Mouse (Mus musculus) bone marrow macrophage, adult 2 months (primary cell): Measurements from ENCODE around the gene Slc1a7.

ENCODE experiments used
- CTCF ChIP-seq: IDR thresholded peaks from 2 replicates; pipeline ENCODE4 v1.5.1; 2012; ENCODE audit warnings: low read depth, mild to moderate bottlenecking, low read length, moderate library complexity
- POLR2A ChIP-seq: IDR thresholded peaks from 2 replicates; pipeline ENCODE4 v1.6.1; 2012; ENCODE audit warnings: mild to moderate bottlenecking, low read depth, low read length, borderline replicate concordance

GRCm38 (mm10) chr4:107979530-107979929 is 11.4 kb downstream of the Slc1a7 start:
- no peak for TF ChIP-seq CTCF
- TF ChIP-seq POLR2A: no peak
